In genomic region chr1:180726183-180726582, GRCm38 (mm10) we compare ENCODE assay signal across 8 mouse cellular contexts. TPM values are rescaled to one million over a fixed set of nuclear protein-coding genes. Genes with fewer than 3 reads are reported as not detected.
A peak's percentile ranks its signal among the peaks of the same experiment; 100 is the strongest.
DNase-seq lines count a peak whose midpoint lies in the region; ATAC-seq and TF ChIP-seq lines count a peak whose summit lies in the region.

No protein-coding gene starts in this region.

- peak; percentile 47 for ATAC-seq in frontal cortex, adult (ENCODE audit: low TSS enrichment)
- ATAC-seq in erythroblast, adult 5-6 weeks (replicated peaks; ENCODE audit: low FRiP score, poor library complexity, severe bottlenecking) = peak; percentile 62
- ATAC-seq in limb, embryonic 11.5 days (ENCODE audit: insufficient number of reproducible peaks, low FRiP score, low TSS enrichment, low read depth) = no peak; the same call in 1 of the 2 replicates
- no peak; the same call in 1 of the 2 replicates for ATAC-seq in midbrain, embryonic 12.5 days (ENCODE audit: low FRiP score, low read depth)

- H3K27ac ChIP-seq in CH12.LX (ENCODE audit: insufficient read depth, low read depth) = no peak overlapping the region
- peak overlapping the region; percentile 84 for H3K27ac ChIP-seq in limb, embryonic 11.5 days (replicated peaks; ENCODE audit: low read depth, low read length)
- peak overlapping the region; percentile 88 for H3K27ac ChIP-seq in midbrain, embryonic 12.5 days (replicated peaks)

- WGBS in limb, embryonic 11.5 days = 0% methylated on average over 41 of the region's 42 CpGs
- under 1% methylated on average over 40 of the region's 42 CpGs for WGBS in midbrain, embryonic 12.5 days

- no peak for TF ChIP-seq CTCF in CH12.LX (conservative IDR thresholded peaks at IDR 0.05 in 1 of 2, IDR thresholded peaks at IDR 0.05 in 1 of 2; ENCODE audit: low read depth in 2 of 2, low read length in 2 of 2)

- no peak for TF ChIP-seq RAD21 in CH12.LX (IDR thresholded peaks at IDR 0.05; ENCODE audit: low read depth, low read length)

- dilution Hi-C loops in CH12.LX (cut with MboI; ENCODE audit: extremely low pct_ligation_motif_present, extremely low pct_unique_long_range_greater_than_20kb, low sequenced_read_pairs) = no loop called here

- H3K36me3 ChIP-seq in CH12.LX (replicated peaks in 1 of 2; ENCODE audit: control insufficient read depth in 1 of 2, insufficient read depth in 1 of 2, low read length in 1 of 2) = no peaks in the 10 kb centered on the region
- no peaks in the 10 kb centered on the region for H3K36me3 ChIP-seq in limb, embryonic 11.5 days (ENCODE audit: control insufficient read depth, insufficient read depth, low read length)
- no peaks in the 10 kb centered on the region for H3K36me3 ChIP-seq in midbrain, embryonic 12.5 days

- in situ Hi-C loops in CH12.LX (cut with MboI; ENCODE audit: low pct_ligation_motif_present, low pct_unique_long_range_greater_than_20kb, low sequenced_read_pairs) = no loop called here

- TF ChIP-seq POLR2A in CH12.LX (IDR thresholded peaks at IDR 0.05; ENCODE audit: low read depth, low read length) = no peak

- H3K4me2 ChIP-seq in CH12.LX (ENCODE audit: insufficient read depth, low read depth, poor library complexity, severe bottlenecking) = peak overlapping the region; percentile 76; the same call in 1 of the 2 replicates
- H3K4me2 ChIP-seq in limb, embryonic 11.5 days (ENCODE audit: low read depth, severe bottlenecking) = peak overlapping the region; percentile 50
- peak overlapping the region; percentile 86 for H3K4me2 ChIP-seq in midbrain, embryonic 12.5 days (replicated peaks)

- H3K27me3 ChIP-seq in CH12.LX (replicated peaks) = no peaks in the 10 kb centered on the region
- H3K27me3 ChIP-seq in limb, embryonic 11.5 days (ENCODE audit: control insufficient read depth, insufficient read depth, low read length) = no peaks in the 10 kb centered on the region
- H3K27me3 ChIP-seq in midbrain, embryonic 12.5 days = no peaks in the 10 kb centered on the region

- peaks cover 6 to 43% of the 10 kb centered on the region in 2 experiments; a peak in 3 of 4 replicates for H3K4me1 ChIP-seq in CH12.LX (ENCODE audit: control insufficient read depth in 1 of 2, insufficient read depth in 2 of 2)
- H3K4me1 ChIP-seq in limb, embryonic 11.5 days (ENCODE audit: control insufficient read depth, insufficient read depth, low read length) = no peaks in the 10 kb centered on the region; the same call in 1 of the 2 replicates
- peaks cover 30% of the 10 kb centered on the region for H3K4me1 ChIP-seq in midbrain, embryonic 12.5 days

- TF ChIP-seq EP300 in CH12.LX (IDR thresholded peaks at IDR 0.05; ENCODE audit: low read length) = no peak

- peak overlapping the region; percentile 65 to 99 (median 94) for H3K4me3 ChIP-seq in CH12.LX (replicated peaks in 1 of 3; ENCODE audit: low read depth in 2 of 3, low read length in 2 of 3, poor library complexity in 1 of 3)
- H3K4me3 ChIP-seq in limb, embryonic 11.5 days (ENCODE audit: low read depth, low read length) = peak overlapping the region; percentile 97
- H3K4me3 ChIP-seq in midbrain, embryonic 12.5 days = peak overlapping the region; percentile 97

- H3K9ac ChIP-seq in CH12.LX (ENCODE audit: insufficient read depth, low read depth) = peak overlapping the region; percentile 79
- peak overlapping the region; percentile 96 for H3K9ac ChIP-seq in limb, embryonic 11.5 days (ENCODE audit: low read length)
- peak overlapping the region; percentile 96 for H3K9ac ChIP-seq in midbrain, embryonic 12.5 days (replicated peaks)

- no peak for DNase-seq in frontal cortex, postnatal 25 days (ENCODE audit: low spot score in 2 of 2)
- DNase-seq in CH12.LX (ENCODE audit: extremely low read depth) = no peak
- no peak for DNase-seq in limb, embryonic 11.5 days (ENCODE audit: low spot score)
- DNase-seq in layer of hippocampus, adult 9-10 months (ENCODE audit: low spot score) = no peak
- no peak for DNase-seq in layer of hippocampus, adult 18-20 months (ENCODE audit: low spot score in 2 of 2)

- peaks cover 43% of the 10 kb centered on the region for H3K79me2 ChIP-seq in CH12.LX (replicated peaks; ENCODE audit: control insufficient read depth, extremely low read depth, insufficient read depth, poor library complexity, severe bottlenecking)

- H3K9me3 ChIP-seq in CH12.LX (replicated peaks; ENCODE audit: low read length) = no peaks in the 10 kb centered on the region
- no peaks in the 10 kb centered on the region for H3K9me3 ChIP-seq in limb, embryonic 11.5 days (ENCODE audit: control insufficient read depth, low read length)
- H3K9me3 ChIP-seq in midbrain, embryonic 12.5 days = no peaks in the 10 kb centered on the region

TF ChIP-seq in CH12.LX, 34 proteins besides CTCF, POLR2A, EP300 and RAD21:
- TF ChIP-seq JUND (conservative IDR thresholded peaks at IDR 0.05; ENCODE audit: low read depth, low read length) = no peak
- TF ChIP-seq SIN3A (IDR thresholded peaks at IDR 0.05; ENCODE audit: low read length) = 0 out of 2 replicates have a peak, but pooled peaks have one; percentile 6

RNA-seq across cellular contexts. Expression of gene Acbd3, which starts 0.3 kb away (rescaled TPM):
- total RNA-seq in CH12.LX (2012; rRNA removed) = 14.5 and 17.5 TPM in 2 replicates
- total RNA-seq in CH12.LX (2014; rRNA removed) = 22.1 and 23.5 TPM in 2 replicates
- 22.4 and 24.2 TPM in 2 replicates for polyA plus RNA-seq in CH12.LX (2012; ENCODE audit: insufficient read length, low read depth)
- 7.9 and 9.6 TPM in 2 replicates for total RNA-seq in erythroblast, adult 5-6 weeks (2015; ENCODE audit: low replicate concordance)
- total RNA-seq in erythroblast, adult 5-6 weeks (2017; ENCODE audit: low replicate concordance) = 12.3 and 16.4 TPM in 2 replicates
- 22.5 and 24.7 TPM in 2 replicates for polyA plus RNA-seq in limb, embryonic 11.5 days (2014; fragmentation: Nextera tagmentation; extraction: Ambion mirVana)
- polyA plus RNA-seq in midbrain, embryonic 12.5 days (2016; fragmentation: Nextera tagmentation; extraction: Ambion mirVana) = 27.4 and 29.3 TPM in 2 replicates
- total RNA-seq in layer of hippocampus, adult 18-20 months (2021) = 10 to 100 TPM; 34.3 to 34.8 TPM

RNA-seq across cellular contexts. Expression of gene Mixl1, which starts 29.3 kb away (rescaled TPM):
- not detected in 2 replicates for total RNA-seq in CH12.LX (2012; rRNA removed)
- total RNA-seq in CH12.LX (2014; rRNA removed) = not detected in 2 replicates
- polyA plus RNA-seq in CH12.LX (2012; ENCODE audit: insufficient read length, low read depth) = not detected in 2 replicates
- total RNA-seq in erythroblast, adult 5-6 weeks (2015; ENCODE audit: low replicate concordance) = not detected in 2 replicates
- total RNA-seq in erythroblast, adult 5-6 weeks (2017; ENCODE audit: low replicate concordance) = 0.28 TPM in 1 of 2 replicates, not detected in the other
- polyA plus RNA-seq in limb, embryonic 11.5 days (2014; fragmentation: Nextera tagmentation; extraction: Ambion mirVana) = 0.15 and 0.18 TPM in 2 replicates
- 0.08 TPM in 1 of 2 replicates, not detected in the other for polyA plus RNA-seq in midbrain, embryonic 12.5 days (2016; fragmentation: Nextera tagmentation; extraction: Ambion mirVana)
- total RNA-seq in layer of hippocampus, adult 18-20 months (2021) = not detected

Comparison
In these comparisons a context has a peak if more than half of its experiments do, and no peak if none do; other contexts are left out.
1. ATAC-seq: peak in frontal cortex, adult (single experiment) and erythroblast, adult 5-6 weeks (single experiment); none in limb, embryonic 11.5 days (single experiment) and midbrain, embryonic 12.5 days (single experiment).
2. Peak in every context shown above with its lines, with median percentiles within 50 percentile points of each other: H3K4me2 ChIP-seq, H3K4me3 ChIP-seq and H3K9ac ChIP-seq.